Mouse (Mus musculus) thymus, adult 2 months (tissue): ENCODE data around the gene Rhof. TPM values are rescaled to one million over a fixed set of nuclear protein-coding genes. Genes with fewer than 3 reads are reported as not detected.

Experiments used
- DNase-seq: peaks from one replicate; pipeline ENCODE4 v3.0.0; 2021
- H3K27ac ChIP-seq: fragments of 200-500 bp; 2 replicates; pipeline ENCODE4 v1.5.1; 2012; ENCODE audit warnings: low read length, control low read depth; ENCODE audit not compliant: control insufficient read depth, insufficient read depth
- H3K27me3 ChIP-seq: fragments of 200-500 bp; 2 replicates; pipeline ENCODE4 v1.6.1; 2012; ENCODE audit warnings: mild to moderate bottlenecking, low read length, moderate library complexity, mixed read lengths; ENCODE audit not compliant: control insufficient read depth, insufficient read depth
- H3K36me3 ChIP-seq: fragments of 200-500 bp; 2 replicates; pipeline ENCODE4 v1.6.1; 2012; ENCODE audit warnings: mild to moderate bottlenecking, low read length, moderate library complexity; ENCODE audit not compliant: control insufficient read depth, insufficient read depth
- H3K4me1 ChIP-seq: fragments of 200-500 bp; replicated peaks from 2 replicates; pipeline ENCODE4 v1.6.1; 2012; ENCODE audit warnings: low read length; ENCODE audit not compliant: control insufficient read depth, insufficient read depth
- H3K4me3 ChIP-seq: fragments of 200-500 bp; 2 replicates; pipeline ENCODE4 v1.5.1; 2012; ENCODE audit warnings: mild to moderate bottlenecking, low read length, control low read depth, moderate library complexity; ENCODE audit not compliant: control insufficient read depth, insufficient read depth
- CTCF ChIP-seq: fragments of 200-500 bp; IDR thresholded peaks from 2 replicates; pipeline ENCODE4 v1.5.1; 2012; ENCODE audit warnings: mild to moderate bottlenecking, control low read depth, low read length, moderate library complexity, borderline replicate concordance; ENCODE audit not compliant: control insufficient read depth, poor library complexity, insufficient read depth; ENCODE audit errors: extremely low read depth
- POLR2A ChIP-seq: fragments of 200-500 bp; IDR thresholded peaks from 2 replicates; pipeline ENCODE4 v1.6.1; 2012; ENCODE audit warnings: mild to moderate bottlenecking, low read length, control low read depth, moderate library complexity; ENCODE audit not compliant: control insufficient read depth, poor library complexity, insufficient read depth; ENCODE audit errors: extremely low read depth
- WGBS: fragments of 180-500 bp; shearing (Covaris S2); methylation state at CpG from one replicate; pipeline ENCODE4 v1.1.7; 2018; 5-methylcytosine and 5-hydroxymethylcytosine counted together
- polyA plus RNA-seq: library from polyadenylated mRNA; depleted of rRNA; stranded (reverse); fragments of >200 nt; gene quantifications from 2 replicates; pipeline ENCODE4 v1.2.3, GENCODE M21; 2012

The Rhof gene
- polyA plus RNA-seq, 1 experiment, result 51.9 TPM

- Histone ChIP-seq H3K27ac (peak overlapping the region; percentile 61; the same call in 1 of the 2 replicates), H3K36me3 (peaks cover 21% of the 10 kb centered on the region), H3K27me3 (no peaks in the 10 kb centered on the region), H3K4me1 (peaks cover 34% of the 10 kb centered on the region), H3K4me3 (peak overlapping the region; percentile 79)
- no peak for DNase-seq
- WGBS, result 2% methylated on average over 21 of the region's 24 CpGs
- TF ChIP-seq POLR2A (no peak), CTCF (no peak)
Measured at GRCm38 (mm10) chr5:123143251-123143970, 10.9 kb upstream of the Rhof start.

DNA sequence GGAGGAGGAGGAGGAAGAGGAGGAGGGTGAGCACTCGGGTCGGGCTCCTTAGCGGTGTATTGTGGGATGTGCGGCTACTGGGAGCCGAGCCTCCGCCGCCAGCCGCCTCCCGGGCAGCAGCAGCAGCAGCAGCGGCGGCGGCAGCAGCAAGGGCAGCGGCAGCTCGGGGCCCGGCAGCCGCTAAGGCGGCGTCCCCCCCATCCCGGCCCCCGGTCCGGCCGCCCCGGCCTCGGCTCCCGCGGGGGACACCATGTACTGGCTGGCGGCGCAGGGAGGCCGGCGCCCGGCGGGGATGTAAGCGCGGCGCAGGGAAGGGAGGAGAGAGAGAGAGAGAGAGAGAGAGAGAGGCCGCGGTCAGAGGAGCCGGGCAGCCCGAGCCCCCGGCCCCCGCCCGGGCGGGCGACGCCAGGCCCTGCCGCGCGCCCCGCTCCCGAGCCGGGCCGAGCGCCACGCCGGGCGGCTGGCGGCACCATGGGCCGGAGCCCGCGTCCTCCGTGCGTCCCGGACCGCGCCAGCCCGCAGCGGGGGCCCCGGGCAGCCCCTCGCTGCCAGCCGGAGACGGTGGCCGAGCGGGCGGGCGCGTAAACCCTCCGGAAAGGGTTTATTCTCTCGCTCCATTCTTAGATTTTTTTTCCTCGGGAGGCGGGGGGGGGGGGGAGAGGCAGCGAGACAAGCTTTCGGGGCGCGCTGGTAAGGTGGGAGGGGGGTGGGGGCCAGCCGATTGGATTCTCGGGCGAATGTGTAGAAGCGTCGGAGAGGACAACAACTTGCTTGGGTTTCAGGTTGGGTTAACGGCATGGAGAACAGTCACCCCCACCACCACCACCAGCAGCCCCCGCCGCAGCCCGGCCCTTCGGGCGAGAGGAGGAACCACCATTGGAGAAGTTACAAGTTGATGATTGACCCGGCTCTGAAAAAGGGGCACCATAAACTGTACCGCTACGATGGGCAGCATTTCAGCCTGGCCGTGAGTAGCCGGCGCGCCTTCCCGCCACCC lies 10.0 kb upstream of the Rhof start, which contains the start of gene Setd1b:
Gene Setd1b (plus strand): TSS at position 33 of the 997 bp plus-strand sequence.
- H3K4me3 ChIP-seq, result peak within 1 kb of the TSS; percentile 79
- H3K36me3 ChIP-seq, result peaks cover 11% of the 10 kb centered on the region; the same call in 1 of the 2 replicates
- H3K4me1 ChIP-seq, result peaks cover 30% of the 10 kb centered on the region
- DNase-seq, result peak; percentile 76
- peak within 1 kb of the TSS; percentile 71 for H3K27ac ChIP-seq
- whole genome bisulfite sequencing, result 1% methylated on average over 90 of the region's 103 CpGs
- H3K27me3 ChIP-seq, result no peaks in the 10 kb centered on the region
- no peak for TF ChIP-seq POLR2A
- TF ChIP-seq CTCF, result 0 out of 2 replicates have a peak, but pooled peaks have one; percentile 27

DNA sequence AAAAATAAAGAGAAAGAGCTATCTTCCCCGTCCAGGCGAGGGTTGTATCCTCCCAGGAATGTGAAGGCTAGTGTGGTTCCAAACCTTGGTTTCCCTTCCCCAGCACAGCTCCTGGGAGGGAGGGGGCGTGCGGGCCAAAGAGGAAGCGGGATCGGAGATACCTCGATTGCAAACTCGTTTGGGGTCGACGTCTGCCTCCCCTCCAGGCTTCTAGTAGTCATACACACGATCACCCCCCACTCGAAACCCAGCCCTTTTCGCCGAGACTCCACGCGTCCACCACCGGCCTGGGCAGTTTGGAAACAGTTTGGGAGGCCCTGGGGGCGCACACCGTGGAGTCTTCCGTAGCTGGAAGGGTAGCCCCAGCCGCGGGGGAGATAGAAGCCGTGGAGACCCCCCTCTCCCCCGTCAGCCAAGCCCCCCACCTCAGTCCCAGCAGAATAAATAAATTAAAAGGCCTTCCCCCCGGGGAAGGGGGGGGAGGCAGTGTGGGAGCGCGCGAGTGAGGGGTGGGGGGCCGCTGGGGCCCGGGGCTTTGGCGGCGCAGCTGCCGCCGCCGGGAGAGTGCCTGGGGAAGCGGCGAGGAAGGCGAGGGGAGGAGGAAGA lies 9.2 kb upstream of the Rhof start:
- H3K4me1 ChIP-seq, result peaks cover 37% of the 10 kb centered on the region
- TF ChIP-seq CTCF, result no peak
- TF ChIP-seq POLR2A, result no peak
- peak overlapping the region; percentile 71 for H3K27ac ChIP-seq
- peak overlapping the region; percentile 79 for H3K4me3 ChIP-seq
- peaks cover 4% of the 10 kb centered on the region; the same call in 1 of the 2 replicates for H3K36me3 ChIP-seq
- H3K27me3 ChIP-seq, result no peaks in the 10 kb centered on the region
- WGBS, result under 1% methylated on average over 33 of the region's 38 CpGs
- peak; percentile 73 for DNase-seq

- peak overlapping the region; percentile 79 for H3K4me3 ChIP-seq
- TF ChIP-seq CTCF (no peak), POLR2A (peak; percentile 89)
- no peaks in the 10 kb centered on the region for H3K36me3 ChIP-seq
- peaks cover 39% of the 10 kb centered on the region for H3K4me1 ChIP-seq
- H3K27me3 ChIP-seq, result no peaks in the 10 kb centered on the region
- peak; percentile 83 for DNase-seq
- WGBS, result 0% methylated on average over 31 of the region's 31 CpGs
- H3K27ac ChIP-seq, result peak overlapping the region; percentile 71
Measured at GRCm38 (mm10) chr5:123140694-123141554, 8.4 kb upstream of the Rhof start.

GRCm38 (mm10) chr5:123139722-123140627 lies 7.5 kb upstream of the Rhof start:
- 1% methylated on average over 28 of the region's 28 CpGs for WGBS
- Histone ChIP-seq H3K27ac (peak overlapping the region; percentile 95), H3K27me3 (no peaks in the 10 kb centered on the region), H3K36me3 (no peaks in the 10 kb centered on the region; the same call in 1 of the 2 replicates), H3K4me1 (peaks cover 40% of the 10 kb centered on the region), H3K4me3 (peak overlapping the region; percentile 76)
- no peak for DNase-seq
- TF ChIP-seq CTCF, result no peak
- TF ChIP-seq POLR2A, result no peak
